Mouse (Mus musculus): ENCODE results near the gene Uvssa.

- TF ChIP-seq CTCF (IDR thresholded peaks at IDR 0.05; ENCODE audit: low read depth, low read length) (no peak), GATA1 (IDR thresholded peaks at IDR 0.05; ENCODE audit: borderline replicate concordance, low read length) (no peak), TAL1 (conservative IDR thresholded peaks at IDR 0.05; ENCODE audit: low read depth, low read length) (no peak), POLR2AphosphoS5 (IDR thresholded peaks at IDR 0.05; ENCODE audit: insufficient replicate concordance, low read depth, low read length) (no peak)
Measured at GRCm38 (mm10) chr5:33432057-33432935, 53.9 kb downstream of the Uvssa start.
